Mouse (Mus musculus) inflammation-experienced regulatory T-cells, adult 6 months (primary cell): Measurements from ENCODE around the gene Zmiz1. TPM values are rescaled to one million over a fixed set of nuclear protein-coding genes. Genes with fewer than 3 reads are reported as not detected.

Source experiments
- ATAC-seq: one replicate; pipeline ENCODE4 v1.8.0; 2017
- polyA plus RNA-seq, 3 experiments: library from polyadenylated mRNA; unstranded; fragments of 100-300 nt; shearing (Covaris generic); gene quantifications; one replicate each; pipeline ENCODE4 v1.2.1; 2017

Zmiz1 gene
- polyA plus RNA-seq, 3 experiments from 2014 or later = 24.5 to 30.1 (median 26.1) TPM

GRCm38 (mm10) chr14:25598960-25599359 lies 140.0 kb downstream of the Zmiz1 start:
- ATAC-seq = no peak

GRCm38 (mm10) chr14:25599934-25600333 lies 140.9 kb downstream of the Zmiz1 start:
- no peak for ATAC-seq

- no peak for ATAC-seq
Observed at GRCm38 (mm10) chr14:25600358-25600757, 141.4 kb downstream of the Zmiz1 start.

GRCm38 (mm10) chr14:25600951-25601350 lies 142.0 kb downstream of the Zmiz1 start:
- ATAC-seq = no peak

GRCm38 (mm10) chr14:25602018-25602417 lies 143.0 kb downstream of the Zmiz1 start:
- ATAC-seq = no peak

- ATAC-seq = no peak
Observed at GRCm38 (mm10) chr14:25604395-25605142, 145.6 kb downstream of the Zmiz1 start.

- peak; percentile 72 for ATAC-seq
Observed at GRCm38 (mm10) chr14:25606372-25607140, 147.6 kb downstream of the Zmiz1 start.

GRCm38 (mm10) chr14:25607141-25607967 lies 148.4 kb downstream of the Zmiz1 start:
- peak; percentile 10 for ATAC-seq

GRCm38 (mm10) chr14:25607968-25608491 lies 149.0 kb downstream of the Zmiz1 start:
- peak; percentile 60 for ATAC-seq

- no peak for ATAC-seq
Observed at GRCm38 (mm10) chr14:25608618-25609017, 149.6 kb downstream of the Zmiz1 start.

GRCm38 (mm10) chr14:25609355-25609754 lies 150.4 kb downstream of the Zmiz1 start:
- peak; percentile 60 for ATAC-seq

- no peak for ATAC-seq
Observed at GRCm38 (mm10) chr14:25610396-25611158, 151.6 kb downstream of the Zmiz1 start.

GRCm38 (mm10) chr14:25611159-25611697 lies 152.2 kb downstream of the Zmiz1 start:
- no peak for ATAC-seq

GRCm38 (mm10) chr14:25611815-25612698 lies 153.1 kb downstream of the Zmiz1 start:
- ATAC-seq = no peak

- no peak for ATAC-seq
Observed at GRCm38 (mm10) chr14:25613942-25614575, 155.1 kb downstream of the Zmiz1 start.

- ATAC-seq = peak; percentile 29
Observed at GRCm38 (mm10) chr14:25614684-25615083, 155.7 kb downstream of the Zmiz1 start.

GRCm38 (mm10) chr14:25615602-25616001 lies 156.6 kb downstream of the Zmiz1 start:
- ATAC-seq = no peak

- ATAC-seq = no peak
Observed at GRCm38 (mm10) chr14:25616009-25616723, 157.2 kb downstream of the Zmiz1 start.

- no peak for ATAC-seq
Observed at GRCm38 (mm10) chr14:25617264-25617663, 158.3 kb downstream of the Zmiz1 start.
